Mouse (Mus musculus) lung, embryonic 16.5 days (tissue): ENCODE data around the gene Olfr51. TPM values are rescaled to one million over a fixed set of nuclear protein-coding genes. Genes with fewer than 3 reads are reported as not detected.

ENCODE experiments used
- polyA plus RNA-seq: library from polyadenylated mRNA; unstranded; fragments of >200 nt; fragmentation: Nextera tagmentation; extraction: Ambion mirVana; gene quantifications from 2 replicates; pipeline ENCODE4 v1.2.1, GENCODE M21; 2015

The Olfr51 gene
- polyA plus RNA-seq, 1 experiment from 2014 or later = not detected

Other genes starting within 250 kb of the Olfr51 start
- gene Zfp354c, start 175.9 kb upstream of the Olfr51 start, polyA plus RNA-seq = 19.3 and 24.7 TPM in 2 replicates
- 0.45 and 0.63 TPM in 2 replicates for gene Zfp879, start 162.0 kb upstream of the Olfr51 start, polyA plus RNA-seq
- not detected in 2 replicates for gene Grm6, start 152.9 kb upstream of the Olfr51 start, polyA plus RNA-seq
- 7.3 and 8.3 TPM in 2 replicates for gene Zfp454, start 115.9 kb upstream of the Olfr51 start, polyA plus RNA-seq
- 11.1 and 11.4 TPM in 2 replicates for gene Zfp2, start 87.4 kb upstream of the Olfr51 start, polyA plus RNA-seq
- 1.9 and 2.0 TPM in 2 replicates for gene Zfp354b, start 72.0 kb upstream of the Olfr51 start, polyA plus RNA-seq
- not detected in 2 replicates for gene 4933414I15Rik, start 59.8 kb upstream of the Olfr51 start, polyA plus RNA-seq
- gene Prop1, start 49.8 kb upstream of the Olfr51 start, polyA plus RNA-seq = not detected in 2 replicates
- not detected in 2 replicates for gene Olfr1378, start 37.1 kb upstream of the Olfr51 start, polyA plus RNA-seq
- gene Olfr1377, start 21.6 kb upstream of the Olfr51 start, polyA plus RNA-seq = not detected in 2 replicates
- gene Olfr54, start 10.6 kb downstream of the Olfr51 start, polyA plus RNA-seq = not detected in 2 replicates
- gene Olfr1375, start 44.5 kb downstream of the Olfr51 start, polyA plus RNA-seq = not detected in 2 replicates
- 8.7 and 9.5 TPM in 2 replicates for gene Zfp354a, start 55.7 kb downstream of the Olfr51 start, polyA plus RNA-seq
- gene Gm12569, start 216.9 kb downstream of the Olfr51 start, polyA plus RNA-seq = not detected in 2 replicates